Mouse (Mus musculus): Measurements from ENCODE around the gene Hpse.

DNA sequence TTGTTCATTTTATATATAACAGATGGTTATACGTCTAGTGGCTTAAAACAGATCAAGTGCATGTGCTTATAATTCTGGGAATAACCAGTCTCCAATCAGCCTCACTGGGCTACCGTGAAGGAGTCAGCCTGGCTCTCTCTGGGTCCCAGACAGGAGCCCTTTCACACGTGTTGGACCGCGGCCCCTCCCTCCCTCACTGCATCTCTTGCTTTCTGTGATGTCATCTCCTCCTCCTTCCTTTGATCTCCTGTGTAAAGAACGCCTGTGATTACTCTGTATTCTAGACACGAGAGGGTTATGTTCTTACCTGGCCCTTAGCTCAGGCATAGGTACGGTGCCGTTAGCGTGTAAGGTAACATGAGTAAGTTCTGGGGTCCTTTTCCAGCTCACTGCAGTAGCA lies 68.0 kb downstream of the Hpse start:
- TF ChIP-seq HCFC1 (IDR thresholded peaks at IDR 0.05; ENCODE audit: borderline replicate concordance, insufficient read depth, low read length) (no peak), MAFK (IDR thresholded peaks at IDR 0.05; ENCODE audit: insufficient read depth, low read depth, low read length) (no peak)
